Mouse (Mus musculus): ENCODE results near the gene Cyp24a1.

- TF ChIP-seq POLR2A (IDR thresholded peaks at IDR 0.05; ENCODE audit: borderline replicate concordance, extremely low read depth, low read depth, low read length) = no peak
- TF ChIP-seq CTCF (IDR thresholded peaks at IDR 0.05; ENCODE audit: insufficient read depth, low read length) = no peak
These were observed 51.1 kb downstream of the Cyp24a1 start for GRCm38 (mm10) chr2:170445861-170446260.

Data from lung, adult 2 months (tissue).